Mouse (Mus musculus) liver, postnatal 0 days (tissue): ENCODE data around the gene Il1f9.

Experiments
- CTCF ChIP-seq: sonication (generic); IDR thresholded peaks from 2 replicates; pipeline ENCODE4 v1.5.1; 2016; ENCODE audit warnings: antibody characterized with exemption, low read depth
- EP300 ChIP-seq: IDR thresholded peaks from 2 replicates; pipeline ENCODE4 v1.6.1; 2016; ENCODE audit warnings: antibody characterized with exemption, low read depth, mild to moderate bottlenecking

GRCm38 (mm10) chr2:24227191-24227590 lies 40.9 kb downstream of the Il1f9 start:
- TF ChIP-seq CTCF (no peak), EP300 (no peak)
